Mouse (Mus musculus) heart, embryonic 11.5 days (tissue): ENCODE data around the gene Tbc1d10a. TPM values are rescaled to one million over a fixed set of nuclear protein-coding genes. Genes with fewer than 3 reads are reported as not detected.
A peak's percentile ranks its signal among the peaks of the same experiment; 100 is the strongest.

Experiments
- ATAC-seq: fragments of 200-750 bp; cut with Nextera tagmentation; replicated peaks from 2 replicates; pipeline ENCODE4 v1.8.0; 2017; ENCODE audit warnings: moderate library complexity; ENCODE audit not compliant: insufficient number of reproducible peaks, low FRiP score, low TSS enrichment
- H3K27ac ChIP-seq: fragments of 300-500 bp; sonication (generic); 2 replicates; pipeline ENCODE4 v1.5.1; 2014; ENCODE audit warnings: mild to moderate bottlenecking, low read depth, low read length
- H3K27me3 ChIP-seq: fragments of 300-500 bp; sonication (generic); 2 replicates; pipeline ENCODE4 v1.6.1; 2014; ENCODE audit warnings: mild to moderate bottlenecking, low read length, mixed read lengths; ENCODE audit not compliant: control insufficient read depth, insufficient read depth
- H3K36me3 ChIP-seq: fragments of 300-500 bp; sonication (generic); 2 replicates; pipeline ENCODE4 v1.6.1; 2014; ENCODE audit warnings: mild to moderate bottlenecking, low read length, moderate library complexity, mixed read lengths; ENCODE audit not compliant: control insufficient read depth, insufficient read depth
- H3K4me1 ChIP-seq: fragments of 300-500 bp; sonication (generic); 2 replicates; pipeline ENCODE4 v1.6.1; 2014; ENCODE audit warnings: low read length; ENCODE audit not compliant: control insufficient read depth, insufficient read depth
- H3K4me2 ChIP-seq: fragments of 300-500 bp; sonication (generic); 2 replicates; pipeline ENCODE4 v1.6.1; 2014; ENCODE audit warnings: mild to moderate bottlenecking, moderate library complexity
- H3K4me3 ChIP-seq: fragments of 300-500 bp; sonication (generic); 2 replicates; pipeline ENCODE4 v1.5.1; 2014; ENCODE audit warnings: low read depth, low read length
- H3K9ac ChIP-seq: fragments of 300-500 bp; sonication (generic); 2 replicates; pipeline ENCODE4 v1.6.1; 2014; ENCODE audit warnings: mild to moderate bottlenecking, low read depth, low read length, moderate library complexity
- H3K9me3 ChIP-seq: fragments of 300-500 bp; sonication (generic); replicated peaks from 2 replicates; pipeline ENCODE4 v1.6.1; 2016; ENCODE audit warnings: low read length; ENCODE audit not compliant: control insufficient read depth
- WGBS: fragments of 180-500 bp; shearing (Covaris S2); extraction: QIAGEN DNeasy Blood & Tissue Kit; methylation state at CpG from one replicate; pipeline ENCODE4 v1.1.7; 2014; ENCODE audit not compliant: insufficient replicate concordance; 5-methylcytosine and 5-hydroxymethylcytosine counted together
- polyA plus RNA-seq: library from polyadenylated mRNA; unstranded; fragments of >200 nt; fragmentation: Nextera tagmentation; extraction: Ambion mirVana; gene quantifications from 2 replicates; pipeline ENCODE4 v1.2.1, GENCODE M21; 2014

Gene Tbc1d10a
- polyA plus RNA-seq, 1 experiment from 2014 or later = 10.1 TPM

- no peak for ATAC-seq
- WGBS = 91% methylated on average over 14 of the region's 14 CpGs
- 0 out of 2 replicates have a peak, but pooled peaks cover 6% of the 10 kb centered on the region for H3K36me3 ChIP-seq
Measured at GRCm38 (mm10) chr11:4214572-4214971, 28.0 kb downstream of the Tbc1d10a start.

GRCm38 (mm10) chr11:4215061-4215460 is 28.5 kb downstream of the Tbc1d10a start:
- Histone ChIP-seq H3K27ac (no peak overlapping the region), H3K4me1 (0 out of 2 replicates have a peak, but pooled peaks cover 13% of the 10 kb centered on the region), H3K36me3 (0 out of 2 replicates have a peak, but pooled peaks cover 6% of the 10 kb centered on the region), H3K4me2 (no peak overlapping the region), H3K9me3 (0 out of 2 replicates have a peak, but pooled peaks cover 2% of the 10 kb centered on the region), H3K4me3 (no peak overlapping the region), H3K9ac (no peak overlapping the region), H3K27me3 (0 out of 2 replicates have a peak, but pooled peaks cover 7% of the 10 kb centered on the region)
- ATAC-seq = no peak
- WGBS = 70% methylated on average over 10 of the region's 10 CpGs

More at GRCm38 (mm10) chr11:4214572-4214971, 28.0 kb downstream of the Tbc1d10a start:
- Histone ChIP-seq H3K9me3 (0 out of 2 replicates have a peak, but pooled peaks cover 2% of the 10 kb centered on the region), H3K4me2 (no peak overlapping the region), H3K4me3 (no peak overlapping the region), H3K27ac (no peak overlapping the region), H3K4me1 (0 out of 2 replicates have a peak, but pooled peaks cover 13% of the 10 kb centered on the region), H3K27me3 (0 out of 2 replicates have a peak, but pooled peaks cover 7% of the 10 kb centered on the region), H3K9ac (no peak overlapping the region)

GRCm38 (mm10) chr11:4216248-4217000 is 29.8 kb downstream of the Tbc1d10a start:
- peak overlapping the region; percentile 50 for H3K27ac ChIP-seq
- H3K4me3 ChIP-seq = no peak overlapping the region
- H3K4me2 ChIP-seq = no peak overlapping the region
- H3K9me3 ChIP-seq = 0 out of 2 replicates have a peak, but pooled peaks cover 2% of the 10 kb centered on the region
- H3K36me3 ChIP-seq = 0 out of 2 replicates have a peak, but pooled peaks cover 6% of the 10 kb centered on the region
- ATAC-seq = no peak
- no peak overlapping the region for H3K9ac ChIP-seq
- 76% methylated on average over 9 of the region's 9 CpGs for WGBS
- 0 out of 2 replicates have a peak, but pooled peaks cover 7% of the 10 kb centered on the region for H3K27me3 ChIP-seq
- 0 out of 2 replicates have a peak, but pooled peaks cover 13% of the 10 kb centered on the region for H3K4me1 ChIP-seq

GRCm38 (mm10) chr11:4217914-4218629 is 31.5 kb downstream of the Tbc1d10a start, which contains the start of gene Castor1:
Gene Castor1, plus strand, starts transcription at chr11:4218225.
- H3K36me3 ChIP-seq = 0 out of 2 replicates have a peak, but pooled peaks cover 6% of the 10 kb centered on the region
- H3K4me1 ChIP-seq = 0 out of 2 replicates have a peak, but pooled peaks cover 12% of the 10 kb centered on the region
- 0 out of 2 replicates have a peak, but pooled peaks cover 9% of the 10 kb centered on the region for H3K27me3 ChIP-seq
- peak; percentile 90 for ATAC-seq
- 2% methylated on average over 56 of the region's 56 CpGs for WGBS
- peak within 1 kb of the TSS; percentile 72 for H3K9ac ChIP-seq
- H3K27ac ChIP-seq = no peak within 1 kb of the TSS
- 0 out of 2 replicates have a peak, but pooled peaks cover 2% of the 10 kb centered on the region for H3K9me3 ChIP-seq
- H3K4me3 ChIP-seq = peak within 1 kb of the TSS; percentile 53
- H3K4me2 ChIP-seq = peak within 1 kb of the TSS; percentile 98

- Histone ChIP-seq H3K27ac (no peak overlapping the region), H3K36me3 (0 out of 2 replicates have a peak, but pooled peaks cover 6% of the 10 kb centered on the region), H3K4me3 (peak overlapping the region; percentile 53), H3K27me3 (0 out of 2 replicates have a peak, but pooled peaks cover 9% of the 10 kb centered on the region), H3K9ac (peak overlapping the region; percentile 72), H3K4me2 (peak overlapping the region; percentile 98), H3K9me3 (0 out of 2 replicates have a peak, but pooled peaks cover 2% of the 10 kb centered on the region), H3K4me1 (0 out of 2 replicates have a peak, but pooled peaks cover 10% of the 10 kb centered on the region)
- WGBS = 5% methylated on average over 6 of the region's 6 CpGs
- no peak for ATAC-seq
Measured at GRCm38 (mm10) chr11:4218637-4219036, 32.0 kb downstream of the Tbc1d10a start.

- ATAC-seq = no peak
- Histone ChIP-seq H3K9ac (no peak overlapping the region), H3K4me3 (no peak overlapping the region), H3K4me2 (no peak overlapping the region), H3K27ac (no peak overlapping the region), H3K27me3 (0 out of 2 replicates have a peak, but pooled peaks cover 9% of the 10 kb centered on the region), H3K36me3 (0 out of 2 replicates have a peak, but pooled peaks cover 6% of the 10 kb centered on the region), H3K4me1 (0 out of 2 replicates have a peak, but pooled peaks cover 10% of the 10 kb centered on the region), H3K9me3 (0 out of 2 replicates have a peak, but pooled peaks cover 2% of the 10 kb centered on the region)
- 6% methylated on average over 2 of the region's 2 CpGs for WGBS
Measured at GRCm38 (mm10) chr11:4219317-4219751, 32.7 kb downstream of the Tbc1d10a start.

- Histone ChIP-seq H3K9me3 (0 out of 2 replicates have a peak, but pooled peaks cover 2% of the 10 kb centered on the region), H3K27ac (no peak overlapping the region)
Measured at GRCm38 (mm10) chr11:4219908-4220307, 33.3 kb downstream of the Tbc1d10a start.

More at GRCm38 (mm10) chr11:4219908-4220307, 33.3 kb downstream of the Tbc1d10a start:
- Histone ChIP-seq H3K4me1 (0 out of 2 replicates have a peak, but pooled peaks cover 10% of the 10 kb centered on the region), H3K27me3 (0 out of 2 replicates have a peak, but pooled peaks cover 9% of the 10 kb centered on the region), H3K9ac (no peak overlapping the region), H3K4me3 (no peak overlapping the region), H3K4me2 (no peak overlapping the region), H3K36me3 (0 out of 2 replicates have a peak, but pooled peaks cover 3% of the 10 kb centered on the region)
- 51% methylated on average over 9 of the region's 9 CpGs for WGBS
- no peak for ATAC-seq
